Mouse (Mus musculus) MEL (cell line): ENCODE measurements around the gene Vwa3a.

Experiments
- CTCF ChIP-seq, 3 experiments: IDR thresholded peaks in 2 of 3; conservative IDR thresholded peaks in 1 of 3; 2 replicates each; pipeline ENCODE4 v1.5.1; 2011 to 2012; ENCODE audit warnings: low read length in 3 of 3, low read depth in 2 of 3, mild to moderate bottlenecking in 2 of 3, improper control_type of control experiment in 1 of 3, inconsistent platforms in 1 of 3, mixed read lengths in 1 of 3, moderate library complexity in 1 of 3; ENCODE audit not compliant: control insufficient read depth in 1 of 3, insufficient read depth in 1 of 3, poor library complexity in 1 of 3, severe bottlenecking in 1 of 3
- ELF1 ChIP-seq: IDR thresholded peaks from 2 replicates; pipeline ENCODE4 v1.6.1; 2014; ENCODE audit warnings: low read depth, mild to moderate bottlenecking, inconsistent platforms, low read length, improper control_type of control experiment, moderate library complexity
- EP300 ChIP-seq, 2 experiments: IDR thresholded peaks; 2 replicates each; pipeline ENCODE4 v1.6.1; 2011; ENCODE audit warnings: improper control_type of control experiment in 2 of 2, low read length in 2 of 2, low read depth in 1 of 2, mild to moderate bottlenecking in 1 of 2
- MAFK ChIP-seq: IDR thresholded peaks from 2 replicates; pipeline ENCODE4 v1.6.1; 2011; ENCODE audit warnings: low read depth, mild to moderate bottlenecking, low read length, improper control_type of control experiment, borderline replicate concordance
- MXI1 ChIP-seq: IDR thresholded peaks from 2 replicates; pipeline ENCODE4 v1.6.1; 2011; ENCODE audit warnings: mild to moderate bottlenecking, low read depth, low read length, improper control_type of control experiment
- NRF1 ChIP-seq: IDR thresholded peaks from 2 replicates; pipeline ENCODE4 v1.6.1; 2014; ENCODE audit warnings: low read depth, mild to moderate bottlenecking, inconsistent platforms, low read length, improper control_type of control experiment, moderate library complexity; ENCODE audit not compliant: poor library complexity, insufficient read depth, severe bottlenecking
- POLR2A ChIP-seq, 2 experiments: IDR thresholded peaks; 2 replicates each; pipeline ENCODE4 v1.6.1; 2011 to 2012; ENCODE audit warnings: low read length in 2 of 2, mild to moderate bottlenecking in 2 of 2, control low read depth in 1 of 2, improper control_type of control experiment in 1 of 2, low read depth in 1 of 2, moderate library complexity in 1 of 2; ENCODE audit not compliant: control insufficient read depth in 1 of 2, insufficient read depth in 1 of 2, poor library complexity in 1 of 2
- POLR2AphosphoS5 ChIP-seq: IDR thresholded peaks from 2 replicates; pipeline ENCODE4 v1.6.1; 2012; ENCODE audit warnings: low read depth, borderline replicate concordance, mild to moderate bottlenecking, inconsistent platforms, low read length, moderate library complexity, mixed read lengths
- RCOR1 ChIP-seq: IDR thresholded peaks from 2 replicates; pipeline ENCODE4 v1.6.1; 2012; ENCODE audit warnings: low read depth, mild to moderate bottlenecking, inconsistent platforms, low read length, improper control_type of control experiment
- ZC3H11A ChIP-seq: IDR thresholded peaks from 2 replicates; pipeline ENCODE4 v1.6.1; 2012; ENCODE audit warnings: low read depth, mild to moderate bottlenecking, inconsistent platforms, low read length, improper control_type of control experiment
- ZNF384 ChIP-seq: IDR thresholded peaks from 2 replicates; pipeline ENCODE4 v1.6.1; 2012; ENCODE audit warnings: low read depth, mild to moderate bottlenecking, inconsistent platforms, low read length, improper control_type of control experiment

DNA sequence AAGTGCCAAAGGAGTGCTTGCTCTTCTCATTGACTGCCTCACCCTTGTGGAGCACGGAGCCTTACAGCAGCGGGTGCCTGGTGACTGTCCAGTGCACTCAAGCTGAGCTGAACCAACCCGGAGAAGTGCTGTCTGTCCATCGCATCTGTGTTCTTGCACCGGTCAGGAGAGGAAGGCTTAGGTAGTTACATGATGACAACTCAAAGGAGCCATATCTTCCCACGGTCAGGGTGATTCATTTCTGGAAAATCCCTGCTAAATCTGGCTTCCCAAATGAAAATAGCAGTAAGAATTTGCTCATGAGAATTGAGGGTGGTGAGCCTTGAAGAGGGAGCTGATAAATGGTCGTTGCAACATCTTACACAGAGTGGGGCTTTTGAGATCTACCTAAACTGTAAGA lies 12.8 kb downstream of the Vwa3a start:
- no peak for TF ChIP-seq RCOR1
- no peak for TF ChIP-seq EP300 (IDR thresholded peaks at IDR 0.05; ENCODE audit: low read depth in 1 of 2, low read length in 2 of 2)
- no peak for TF ChIP-seq ELF1
- TF ChIP-seq POLR2AphosphoS5, result no peak
- TF ChIP-seq CTCF (IDR thresholded peaks at IDR 0.05 in 2 of 3, conservative IDR thresholded peaks at IDR 0.05 in 1 of 3; ENCODE audit: control insufficient read depth in 1 of 3, insufficient read depth in 1 of 3, low read depth in 2 of 3, low read length in 3 of 3, poor library complexity in 1 of 3, severe bottlenecking in 1 of 3), result no peak
- TF ChIP-seq MXI1, result no peak
- no peak for TF ChIP-seq ZNF384
- TF ChIP-seq MAFK, result no peak
- TF ChIP-seq POLR2A (IDR thresholded peaks at IDR 0.05; ENCODE audit: control insufficient read depth in 1 of 2, insufficient read depth in 1 of 2, low read depth in 1 of 2, low read length in 2 of 2, poor library complexity in 1 of 2), result no peak
- TF ChIP-seq ZC3H11A, result no peak
- TF ChIP-seq NRF1, result no peak
